Mouse (Mus musculus) heart, postnatal 0 days (tissue): ENCODE results near the gene Mgarp.

ENCODE experiments used
- CTCF ChIP-seq: IDR thresholded peaks from 2 replicates; pipeline ENCODE4 v1.5.1; 2016; ENCODE audit warnings: antibody characterized with exemption, control low read depth, low read depth
- EP300 ChIP-seq: IDR thresholded peaks from 2 replicates; pipeline ENCODE4 v1.6.1; 2016; ENCODE audit warnings: antibody characterized with exemption, low read depth

DNA sequence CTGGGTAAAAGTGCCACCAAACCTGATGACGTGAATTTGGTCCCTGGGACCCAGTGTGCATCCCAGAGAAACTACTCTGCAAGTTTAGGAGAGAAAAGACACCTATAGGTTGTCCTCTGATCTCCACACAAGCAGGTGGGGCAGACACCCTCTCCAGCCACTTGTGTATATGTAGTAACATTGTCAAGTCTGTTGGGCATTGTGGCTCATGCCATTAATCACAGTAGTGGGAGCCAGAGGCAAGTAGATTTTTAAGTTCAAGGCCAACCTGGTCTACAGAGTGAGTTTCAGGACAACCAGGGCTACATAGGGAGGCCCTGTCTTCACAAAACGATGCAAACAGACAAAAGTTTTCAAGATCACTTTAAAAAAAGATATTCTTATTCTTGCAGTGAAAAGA, 24.7 kb downstream of the Mgarp start:
- TF ChIP-seq EP300, result no peak
- TF ChIP-seq CTCF, result no peak
